Mouse (Mus musculus): ENCODE results near the gene Cln3. TPM values are rescaled to one million over a fixed set of nuclear protein-coding genes. Genes with fewer than 3 reads are reported as not detected.

The Cln3 gene
- polyA plus RNA-seq, 1 experiment from 2014 or later, result 11.9 TPM

GRCm38 (mm10) chr7:126566094-126566765 is 19.4 kb downstream of the Cln3 start, which contains the start of gene Eif3c:
Gene Eif3c, minus strand, starts transcription at chr7:126566411.
- H3K9me3 ChIP-seq (replicated peaks), result no peaks in the 10 kb centered on the region
- H3K27ac ChIP-seq (replicated peaks), result peak within 1 kb of the TSS; percentile 82
- peak; percentile 97 for ATAC-seq (ENCODE audit: insufficient read depth)
- H3K4me1 ChIP-seq (replicated peaks), result peaks cover 18% of the 10 kb centered on the region
- H3K4me3 ChIP-seq (replicated peaks), result peak within 1 kb of the TSS; percentile 86
- peak within 1 kb of the TSS; percentile 91 for H3K9ac ChIP-seq
- peaks cover 35% of the 10 kb centered on the region for H3K36me3 ChIP-seq (replicated peaks)
- H3K4me2 ChIP-seq, result peak within 1 kb of the TSS; percentile 74
- no peaks in the 10 kb centered on the region for H3K27me3 ChIP-seq
- under 1% methylated on average over 46 of the region's 46 CpGs for WGBS (ENCODE audit: insufficient replicate concordance)

GRCm38 (mm10) chr7:126565693-126566092 is 19.9 kb downstream of the Cln3 start:
- peak; percentile 30 for ATAC-seq (ENCODE audit: insufficient read depth)
- H3K4me2 ChIP-seq, result peak overlapping the region; percentile 74
- peaks cover 41% of the 10 kb centered on the region for H3K36me3 ChIP-seq (replicated peaks)
- WGBS (ENCODE audit: insufficient replicate concordance), result 1% methylated on average over 28 of the region's 28 CpGs
- peak overlapping the region; percentile 91 for H3K9ac ChIP-seq
- no peaks in the 10 kb centered on the region for H3K27me3 ChIP-seq
- H3K4me3 ChIP-seq (replicated peaks), result peak overlapping the region; percentile 86
- H3K9me3 ChIP-seq (replicated peaks), result no peaks in the 10 kb centered on the region
- peak overlapping the region; percentile 82 for H3K27ac ChIP-seq (replicated peaks)
- H3K4me1 ChIP-seq (replicated peaks), result peaks cover 18% of the 10 kb centered on the region

DNA sequence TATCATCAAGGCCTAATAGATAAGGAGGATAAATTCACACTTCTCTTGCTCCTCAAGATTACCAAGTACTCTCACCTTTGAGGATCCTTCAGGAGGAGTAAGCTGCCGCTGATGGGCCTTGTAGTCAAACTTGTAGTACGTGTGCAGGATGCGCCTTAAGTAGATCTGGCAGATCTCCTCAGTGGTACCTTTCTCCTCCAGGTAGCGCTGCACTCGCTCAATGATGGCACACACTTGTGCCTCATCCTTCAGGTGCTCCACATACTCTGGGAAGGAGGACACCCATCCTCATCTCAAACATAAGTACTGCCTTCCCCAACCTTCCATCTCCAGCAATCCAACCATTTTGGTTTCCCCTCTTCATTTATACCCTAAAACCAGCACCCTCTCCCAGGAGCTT is 29.0 kb downstream of the Cln3 start:
- peaks cover 95% of the 10 kb centered on the region for H3K36me3 ChIP-seq (replicated peaks)
- H3K27me3 ChIP-seq, result no peaks in the 10 kb centered on the region
- no peaks in the 10 kb centered on the region for H3K4me1 ChIP-seq (replicated peaks)
- H3K4me3 ChIP-seq (replicated peaks), result no peak overlapping the region
- no peak for ATAC-seq (ENCODE audit: insufficient read depth)
- 88% methylated on average over 5 of the region's 5 CpGs for WGBS (ENCODE audit: insufficient replicate concordance)
- no peak overlapping the region for H3K9ac ChIP-seq
- H3K4me2 ChIP-seq, result no peak overlapping the region
- H3K27ac ChIP-seq (replicated peaks), result no peak overlapping the region
- no peaks in the 10 kb centered on the region for H3K9me3 ChIP-seq (replicated peaks)

- Histone ChIP-seq H3K4me2 (no peak overlapping the region), H3K27me3 (no peaks in the 10 kb centered on the region), H3K9me3 (replicated peaks) (no peaks in the 10 kb centered on the region), H3K9ac (no peak overlapping the region), H3K4me1 (replicated peaks) (no peaks in the 10 kb centered on the region), H3K36me3 (replicated peaks) (peaks cover 96% of the 10 kb centered on the region), H3K4me3 (replicated peaks) (no peak overlapping the region), H3K27ac (replicated peaks) (no peak overlapping the region)
- ATAC-seq (ENCODE audit: insufficient read depth), result no peak
- WGBS (ENCODE audit: insufficient replicate concordance), result 82% methylated on average over 1 of the region's 1 CpGs
Measured at GRCm38 (mm10) chr7:126554796-126555195, 30.8 kb downstream of the Cln3 start.

DNA sequence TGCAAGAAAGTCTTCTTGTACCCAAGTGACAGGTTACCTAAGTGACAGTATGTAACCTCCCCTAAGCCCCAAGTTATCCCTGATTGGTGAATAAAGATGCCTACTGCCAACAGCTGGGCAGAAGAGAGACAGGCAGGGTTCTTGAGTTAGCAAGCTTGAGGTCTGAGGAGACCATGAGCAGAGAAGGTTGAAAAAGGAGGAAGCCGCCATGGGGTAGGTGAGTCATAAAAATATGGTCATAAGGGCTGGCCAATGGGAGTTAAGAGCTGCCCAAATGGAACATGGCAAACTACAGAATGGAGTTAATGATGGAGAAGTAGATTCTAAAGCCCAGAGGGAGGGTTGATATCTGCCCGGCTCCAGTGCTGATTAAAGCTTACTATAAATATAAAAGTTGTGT is 40.0 kb downstream of the Cln3 start:
- Histone ChIP-seq H3K4me1 (replicated peaks) (no peaks in the 10 kb centered on the region), H3K4me3 (replicated peaks) (no peak overlapping the region), H3K27me3 (no peaks in the 10 kb centered on the region), H3K36me3 (replicated peaks) (peaks cover 66% of the 10 kb centered on the region), H3K9me3 (replicated peaks) (no peaks in the 10 kb centered on the region), H3K27ac (replicated peaks) (no peak overlapping the region), H3K4me2 (no peak overlapping the region), H3K9ac (no peak overlapping the region)
- no peak for ATAC-seq (ENCODE audit: insufficient read depth)
- WGBS (ENCODE audit: insufficient replicate concordance), result 80% methylated on average over 2 of the region's 2 CpGs

DNA sequence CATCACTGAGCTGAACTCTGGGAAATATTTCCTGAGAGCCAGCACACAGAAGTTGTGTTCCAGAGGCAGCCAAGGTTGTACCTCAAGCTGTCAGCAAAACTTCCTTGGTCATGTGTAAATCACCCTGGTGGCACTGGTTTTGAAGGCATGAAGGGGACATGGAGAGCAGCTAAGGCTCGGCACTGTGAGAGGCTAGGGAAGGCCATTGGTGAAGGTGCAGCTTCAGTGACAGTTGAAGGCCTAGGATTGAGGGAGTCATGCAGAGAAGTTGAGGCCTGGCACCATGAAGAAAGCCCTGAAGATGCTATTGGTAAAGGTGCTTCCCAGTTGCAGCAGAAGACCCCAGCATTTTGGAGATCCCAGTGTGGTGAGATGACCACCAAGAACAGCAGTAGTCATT is 44.0 kb downstream of the Cln3 start:
- 38% methylated on average over 1 of the region's 1 CpGs for WGBS (ENCODE audit: insufficient replicate concordance)

DNA sequence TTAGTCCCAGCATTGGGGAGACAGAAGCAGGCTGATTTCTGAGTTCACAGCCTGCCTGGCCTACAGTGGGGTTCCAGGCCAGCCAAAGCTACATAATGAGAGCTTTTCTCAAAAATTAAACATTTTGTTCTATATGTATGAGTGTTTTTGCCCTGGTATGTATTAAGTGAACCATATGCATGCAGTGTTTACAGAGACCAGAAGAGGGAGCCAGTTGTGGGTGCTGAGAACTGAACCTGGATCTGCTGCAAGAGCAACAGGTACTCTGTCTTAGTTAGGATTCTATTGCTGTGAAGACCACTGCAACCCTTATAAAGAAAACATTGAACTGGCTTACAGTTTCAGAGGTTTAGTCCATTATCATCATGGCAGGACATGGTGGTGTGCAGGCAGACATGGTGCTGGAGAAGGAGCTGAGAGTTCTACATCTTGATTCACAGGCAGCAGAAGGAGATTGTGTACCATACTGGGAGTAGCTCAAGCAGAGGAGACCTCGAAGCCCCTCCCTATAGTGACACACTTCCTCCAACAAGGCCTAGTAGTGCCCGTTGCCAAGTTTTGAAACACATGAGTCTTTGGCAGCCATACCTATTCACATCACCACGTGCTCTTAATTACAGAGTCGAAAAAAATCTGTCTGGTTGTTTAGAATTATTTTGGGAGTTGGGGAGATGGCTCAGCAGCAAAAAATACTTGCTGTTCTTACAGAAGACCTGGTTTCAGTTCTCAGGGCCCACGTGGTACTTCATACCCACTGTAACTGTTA is 47.6 kb downstream of the Cln3 start:
- Histone ChIP-seq H3K9ac (no peak overlapping the region), H3K9me3 (replicated peaks) (no peaks in the 10 kb centered on the region), H3K4me2 (no peak overlapping the region), H3K36me3 (replicated peaks) (no peaks in the 10 kb centered on the region), H3K27ac (replicated peaks) (no peak overlapping the region), H3K4me3 (replicated peaks) (no peak overlapping the region), H3K4me1 (replicated peaks) (0 out of 2 replicates have a peak, but pooled peaks cover 5% of the 10 kb centered on the region), H3K27me3 (peaks cover 28% of the 10 kb centered on the region)
- no peak for ATAC-seq (ENCODE audit: insufficient read depth)
- 54% methylated on average over 5 of the region's 5 CpGs for WGBS (ENCODE audit: insufficient replicate concordance)

More for the DNA sequence above, 44.0 kb downstream of the Cln3 start:
- Histone ChIP-seq H3K36me3 (replicated peaks) (peaks cover 26% of the 10 kb centered on the region), H3K9me3 (replicated peaks) (no peaks in the 10 kb centered on the region), H3K4me2 (no peak overlapping the region), H3K9ac (no peak overlapping the region), H3K27me3 (peaks cover 6% of the 10 kb centered on the region), H3K4me3 (replicated peaks) (no peak overlapping the region), H3K27ac (replicated peaks) (no peak overlapping the region), H3K4me1 (replicated peaks) (0 out of 2 replicates have a peak, but pooled peaks cover 5% of the 10 kb centered on the region)
- ATAC-seq (ENCODE audit: insufficient read depth), result no peak

- H3K4me2 ChIP-seq, result peak overlapping the region; percentile 74
- H3K27ac ChIP-seq (replicated peaks), result no peak overlapping the region
- no peak overlapping the region for H3K9ac ChIP-seq
- WGBS (ENCODE audit: insufficient replicate concordance), result 63% methylated on average over 9 of the region's 9 CpGs
- H3K27me3 ChIP-seq, result peaks cover 28% of the 10 kb centered on the region
- H3K4me1 ChIP-seq (replicated peaks), result 0 out of 2 replicates have a peak, but pooled peaks cover 5% of the 10 kb centered on the region
- no peaks in the 10 kb centered on the region for H3K9me3 ChIP-seq (replicated peaks)
- ATAC-seq (ENCODE audit: insufficient read depth), result no peak
- peak overlapping the region; percentile 47; the same call in 1 of the 2 replicates for H3K4me3 ChIP-seq (replicated peaks)
- H3K36me3 ChIP-seq (replicated peaks), result no peaks in the 10 kb centered on the region
Measured at GRCm38 (mm10) chr7:126536466-126536865, 49.2 kb downstream of the Cln3 start.

DNA sequence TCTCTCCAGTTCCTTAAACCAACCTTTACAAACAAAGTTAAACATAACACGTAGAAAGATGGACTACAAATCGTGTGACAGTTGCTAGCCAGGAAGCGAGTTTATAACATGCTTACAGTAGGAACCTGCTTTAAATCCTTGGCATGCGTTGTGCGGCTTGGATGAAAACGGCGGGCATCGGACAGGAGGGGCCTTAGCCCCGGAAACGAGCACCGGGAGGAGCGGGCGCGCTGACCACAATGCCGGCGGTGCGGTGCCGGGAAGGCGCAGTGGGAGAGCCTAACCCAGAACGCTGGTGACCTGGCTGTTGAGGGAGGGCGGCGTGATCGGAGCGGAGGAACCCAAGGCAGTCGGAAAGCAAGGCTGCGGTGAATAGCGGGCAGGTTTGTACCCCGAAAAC is 49.9 kb downstream of the Cln3 start:
- WGBS (ENCODE audit: insufficient replicate concordance), result 1% methylated on average over 28 of the region's 28 CpGs
- Histone ChIP-seq H3K9ac (no peak overlapping the region), H3K4me3 (replicated peaks) (peak overlapping the region; percentile 47), H3K4me1 (replicated peaks) (0 out of 2 replicates have a peak, but pooled peaks cover 5% of the 10 kb centered on the region), H3K27ac (replicated peaks) (no peak overlapping the region), H3K36me3 (replicated peaks) (no peaks in the 10 kb centered on the region), H3K9me3 (replicated peaks) (no peaks in the 10 kb centered on the region), H3K4me2 (peak overlapping the region; percentile 74), H3K27me3 (peaks cover 28% of the 10 kb centered on the region)
- no peak for ATAC-seq (ENCODE audit: insufficient read depth)

- H3K27me3 ChIP-seq, result peaks cover 28% of the 10 kb centered on the region
- H3K9ac ChIP-seq, result no peak overlapping the region
- H3K4me3 ChIP-seq (replicated peaks), result no peak overlapping the region
- H3K36me3 ChIP-seq (replicated peaks), result no peaks in the 10 kb centered on the region
- no peak overlapping the region for H3K4me2 ChIP-seq
- ATAC-seq (ENCODE audit: insufficient read depth), result no peak
- H3K27ac ChIP-seq (replicated peaks), result no peak overlapping the region
- 60% methylated on average over 1 of the region's 1 CpGs for WGBS (ENCODE audit: insufficient replicate concordance)
- H3K4me1 ChIP-seq (replicated peaks), result 0 out of 2 replicates have a peak, but pooled peaks cover 1% of the 10 kb centered on the region
- H3K9me3 ChIP-seq (replicated peaks), result no peaks in the 10 kb centered on the region
Measured at GRCm38 (mm10) chr7:126533434-126533833, 52.2 kb downstream of the Cln3 start.

GRCm38 (mm10) chr7:126528166-126528577 is 57.4 kb downstream of the Cln3 start:
- Histone ChIP-seq H3K27me3 (no peaks in the 10 kb centered on the region), H3K27ac (replicated peaks) (no peak overlapping the region), H3K4me3 (replicated peaks) (no peak overlapping the region), H3K9ac (no peak overlapping the region), H3K4me1 (replicated peaks) (no peaks in the 10 kb centered on the region), H3K36me3 (replicated peaks) (no peaks in the 10 kb centered on the region), H3K9me3 (replicated peaks) (no peaks in the 10 kb centered on the region), H3K4me2 (no peak overlapping the region)
- no peak for ATAC-seq (ENCODE audit: insufficient read depth)
- 11% methylated on average over 1 of the region's 1 CpGs for WGBS (ENCODE audit: insufficient replicate concordance)
